Mouse (Mus musculus): ENCODE results near the gene Zbtb38.

The Zbtb38 gene

GRCm38 (mm10) chr9:96731039-96731895 is 21.4 kb downstream of the Zbtb38 start:
- DNase-seq (ENCODE audit: low spot score in 2 of 2): no peak

GRCm38 (mm10) chr9:96730311-96730625 is 22.4 kb downstream of the Zbtb38 start:
- DNase-seq (ENCODE audit: low spot score in 2 of 2): no peak

GRCm38 (mm10) chr9:96729537-96730310 is 22.9 kb downstream of the Zbtb38 start:
- no peak for DNase-seq (ENCODE audit: low spot score in 2 of 2)

- DNase-seq (ENCODE audit: low spot score in 2 of 2): no peak
Measured at GRCm38 (mm10) chr9:96728338-96729162, 24.1 kb downstream of the Zbtb38 start.

DNA sequence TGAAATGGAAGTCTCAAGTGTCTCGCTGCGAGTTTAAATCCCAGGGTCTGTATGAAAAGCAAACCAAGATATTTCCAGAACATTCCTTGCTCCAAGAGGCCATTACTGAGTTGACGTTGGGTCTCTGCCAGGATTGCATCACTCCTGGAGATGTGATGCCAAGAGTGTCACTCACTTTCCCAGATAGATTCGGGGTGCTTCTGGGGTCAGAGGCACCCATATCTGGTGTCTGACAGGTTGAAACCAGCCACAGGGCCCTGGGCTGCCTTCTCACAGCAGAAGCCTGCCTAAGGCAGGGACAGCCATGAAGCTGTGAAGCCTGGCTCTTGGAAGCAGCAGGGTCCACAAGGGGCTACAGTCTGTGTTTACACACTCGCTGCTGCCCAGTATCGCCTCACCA is 24.9 kb downstream of the Zbtb38 start:
- no peak for DNase-seq (ENCODE audit: low spot score in 2 of 2)

- DNase-seq (ENCODE audit: low spot score in 2 of 2): no peak
Measured at GRCm38 (mm10) chr9:96726336-96727131, 26.1 kb downstream of the Zbtb38 start.

DNA sequence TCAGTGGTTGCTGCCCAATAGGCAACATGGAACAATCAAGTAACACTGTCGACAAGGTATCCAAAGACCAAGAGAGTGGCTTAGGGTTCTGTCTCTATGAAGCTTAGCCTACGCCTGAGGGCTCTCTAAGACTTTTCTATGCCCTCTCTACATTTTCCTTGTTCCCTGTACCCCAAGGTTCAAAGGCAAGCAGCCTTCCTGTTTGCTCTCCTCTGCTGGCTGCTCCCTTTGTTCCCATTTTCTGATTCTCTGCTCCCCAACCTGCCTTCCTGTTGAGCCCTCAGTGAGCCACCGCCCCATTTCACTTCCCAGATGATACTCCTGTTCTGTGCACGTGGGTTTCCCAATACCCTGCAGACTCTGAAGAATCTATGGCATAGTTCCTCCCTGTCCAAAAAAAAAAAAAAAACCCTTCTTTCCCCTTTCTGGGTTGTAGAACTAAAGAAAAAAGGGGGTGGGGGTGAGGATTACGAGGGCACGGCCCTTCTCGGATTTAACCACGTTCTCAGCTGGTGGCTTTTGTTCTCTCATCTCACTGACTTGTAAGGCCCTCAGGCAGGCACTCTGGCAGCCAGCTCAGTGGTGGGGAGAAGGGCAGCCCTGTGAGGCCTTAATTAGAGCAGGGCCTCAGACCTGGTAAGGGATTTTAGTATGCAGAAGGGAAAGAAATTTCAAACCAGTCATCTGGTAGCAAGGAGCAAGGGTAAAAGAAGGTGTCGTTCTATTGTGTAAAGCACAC is 26.9 kb downstream of the Zbtb38 start:
- DNase-seq (ENCODE audit: low spot score in 2 of 2): no peak

GRCm38 (mm10) chr9:96723650-96724049 is 29.0 kb downstream of the Zbtb38 start:
- no peak for DNase-seq (ENCODE audit: low spot score in 2 of 2)

GRCm38 (mm10) chr9:96721163-96721799 is 31.4 kb downstream of the Zbtb38 start:
- DNase-seq (ENCODE audit: low spot score in 2 of 2): no peak

- DNase-seq (ENCODE audit: low spot score in 2 of 2): no peak
Measured at GRCm38 (mm10) chr9:96720510-96721162, 32.0 kb downstream of the Zbtb38 start.

- peak; percentile 74 to 77 for DNase-seq (ENCODE audit: low spot score in 2 of 2)
Measured at GRCm38 (mm10) chr9:96719408-96720158, 33.0 kb downstream of the Zbtb38 start.

GRCm38 (mm10) chr9:96718888-96719287 is 33.7 kb downstream of the Zbtb38 start:
- DNase-seq (ENCODE audit: low spot score in 2 of 2): no peak

DNA sequence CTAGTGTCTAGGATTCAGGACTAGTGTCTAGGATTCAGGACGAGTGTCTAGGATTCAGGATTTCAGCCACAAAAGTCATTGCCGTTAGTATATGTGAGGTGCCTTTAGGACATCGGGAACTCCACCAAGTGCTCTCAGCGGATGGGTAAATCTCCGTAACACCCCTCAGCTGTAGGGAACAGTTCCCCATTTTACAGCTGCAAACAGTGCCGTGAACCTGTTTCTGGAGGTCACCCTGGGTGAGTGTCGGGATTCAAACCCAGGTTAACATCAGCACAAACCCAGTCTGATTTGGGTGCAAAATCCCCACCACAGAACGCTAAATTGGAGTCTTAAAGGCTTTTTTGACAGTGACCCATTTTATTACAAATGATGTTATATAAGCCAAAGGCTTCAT is 34.2 kb downstream of the Zbtb38 start:
- DNase-seq (ENCODE audit: low spot score in 2 of 2): no peak

DNA sequence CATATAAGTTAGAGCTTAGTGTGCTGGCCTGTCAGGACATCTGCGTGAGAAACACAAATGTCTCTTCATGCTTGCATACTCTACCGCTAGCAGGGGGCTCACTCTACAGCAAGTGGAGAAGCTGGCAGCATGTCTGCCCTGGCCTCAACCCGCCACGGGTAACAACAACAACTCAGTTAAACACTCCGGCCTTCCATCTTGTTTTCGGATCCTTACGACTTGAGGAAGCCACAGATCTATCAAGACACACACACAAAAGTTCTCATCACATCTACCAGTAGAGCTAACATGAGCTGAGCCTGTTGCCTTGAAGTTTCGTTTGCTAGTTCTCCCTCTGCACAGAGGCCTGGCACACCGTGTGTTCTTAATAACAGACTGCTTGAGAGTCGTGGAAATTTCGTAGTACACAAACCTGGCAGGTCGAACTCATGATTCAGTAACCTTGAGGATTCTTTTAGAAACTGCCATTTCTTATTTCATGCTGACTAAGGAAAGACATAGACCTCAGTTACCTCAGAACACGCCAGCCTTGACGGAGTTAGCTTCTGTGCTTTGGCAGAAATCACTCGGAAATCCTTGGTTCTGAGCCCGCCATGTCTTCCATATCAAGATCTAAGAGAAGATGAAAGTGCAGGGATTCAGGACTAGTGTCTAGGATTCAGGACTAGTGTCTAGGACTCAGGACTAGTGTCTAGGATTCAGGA is 34.8 kb downstream of the Zbtb38 start:
- no peak for DNase-seq (ENCODE audit: low spot score in 2 of 2)

DNA sequence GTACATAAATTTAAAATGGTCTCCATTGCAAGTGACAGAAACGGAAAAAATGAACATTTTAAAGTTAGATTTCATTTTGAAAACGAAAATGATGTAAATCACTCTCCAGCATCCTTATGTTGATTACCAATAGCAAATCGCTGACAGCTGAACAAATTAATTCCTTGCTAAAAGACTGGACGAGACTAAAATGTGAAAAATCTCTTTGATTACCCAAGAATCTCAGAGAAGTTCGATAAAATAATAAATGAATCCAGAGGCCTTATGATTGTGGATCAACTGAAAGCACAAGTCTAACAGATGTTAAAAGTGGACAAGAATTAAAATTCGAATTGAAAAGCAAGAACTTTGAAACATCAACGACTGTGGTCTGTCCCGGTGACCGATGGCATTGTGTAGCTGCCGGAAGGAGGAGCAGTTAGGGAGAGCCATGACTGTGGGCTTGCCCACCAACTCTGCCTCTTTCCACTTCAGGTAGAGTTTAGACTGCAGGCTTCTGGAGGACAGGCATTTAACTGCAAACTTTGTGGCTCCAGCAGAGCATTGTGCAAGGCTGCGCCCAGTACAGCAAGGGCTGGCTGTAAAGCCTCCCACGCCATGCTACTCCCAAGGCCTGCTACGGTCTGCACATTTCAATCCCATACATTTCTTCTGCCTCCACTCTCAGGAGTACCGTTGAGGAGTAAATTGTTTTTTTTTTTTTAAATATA is 35.7 kb downstream of the Zbtb38 start:
- DNase-seq (ENCODE audit: low spot score in 2 of 2): no peak

GRCm38 (mm10) chr9:96716136-96716535 is 36.5 kb downstream of the Zbtb38 start:
- DNase-seq (ENCODE audit: low spot score in 2 of 2): no peak

- DNase-seq (ENCODE audit: low spot score in 2 of 2): no peak
Measured at GRCm38 (mm10) chr9:96715171-96715570, 37.5 kb downstream of the Zbtb38 start.
